Mouse (Mus musculus) liver, postnatal 0 days (tissue): ENCODE measurements at regions not wholly inside any gene's neighbourhood (a gene's known extent, or its start where the extent isn't known, plus 50 kb on each side); places are given as distances from the start of the nearest gene placed in this dataset.

Source experiments
- ATAC-seq: fragments of 200-750 bp; cut with Nextera tagmentation; 2 replicates; pipeline ENCODE4 v1.8.0; 2017; ENCODE audit warnings: mild to moderate bottlenecking, moderate library complexity
- DNase-seq: peaks from one replicate; pipeline ENCODE4 v3.0.0-alpha.2; 2016
- H3K27ac ChIP-seq: fragments of 300-500 bp; sonication (generic); 2 replicates; pipeline ENCODE4 v1.5.1; 2014; ENCODE audit warnings: antibody characterized with exemption, moderate library complexity, mild to moderate bottlenecking, low read depth
- H3K27me3 ChIP-seq: fragments of 300-500 bp; sonication (generic); 2 replicates; pipeline ENCODE4 v1.6.1; 2014; ENCODE audit warnings: low read length, control low read depth, mixed read lengths; ENCODE audit not compliant: insufficient read depth
- H3K36me3 ChIP-seq: fragments of 300-500 bp; sonication (generic); replicated peaks from 2 replicates; pipeline ENCODE4 v1.6.1; 2014; ENCODE audit warnings: mild to moderate bottlenecking, control low read depth, low read length, moderate library complexity, mixed read lengths; ENCODE audit not compliant: insufficient read depth
- H3K4me1 ChIP-seq: fragments of 300-500 bp; sonication (generic); 2 replicates; pipeline ENCODE4 v1.6.1; 2014; ENCODE audit warnings: antibody characterized with exemption, mild to moderate bottlenecking, control low read depth; ENCODE audit not compliant: insufficient read depth
- H3K4me2 ChIP-seq: fragments of 300-500 bp; sonication (generic); 2 replicates; pipeline ENCODE4 v1.6.1; 2014; ENCODE audit warnings: low read depth, mild to moderate bottlenecking, low read length, moderate library complexity, mixed read lengths
- H3K4me3 ChIP-seq: fragments of 300-500 bp; sonication (generic); 2 replicates; pipeline ENCODE4 v1.5.1; 2014; ENCODE audit warnings: low read depth, low read length
- H3K9ac ChIP-seq: fragments of 300-500 bp; sonication (generic); replicated peaks from 2 replicates; pipeline ENCODE4 v1.6.1; 2014; ENCODE audit warnings: mild to moderate bottlenecking, moderate library complexity
- H3K9me3 ChIP-seq: fragments of 300-500 bp; sonication (generic); 2 replicates; pipeline ENCODE4 v1.6.1; 2016; ENCODE audit warnings: mild to moderate bottlenecking, control low read depth, low read length, mixed read lengths
- CTCF ChIP-seq: sonication (generic); IDR thresholded peaks from 2 replicates; pipeline ENCODE4 v1.5.1; 2016; ENCODE audit warnings: antibody characterized with exemption, low read depth
- EP300 ChIP-seq: IDR thresholded peaks from 2 replicates; pipeline ENCODE4 v1.6.1; 2016; ENCODE audit warnings: antibody characterized with exemption, low read depth, mild to moderate bottlenecking
- WGBS: fragments of 180-500 bp; shearing (Covaris S2); extraction: QIAGEN DNeasy Blood & Tissue Kit; methylation state at CpG from one replicate; pipeline ENCODE4 v1.1.7; 2014; ENCODE audit not compliant: insufficient replicate concordance; 5-methylcytosine and 5-hydroxymethylcytosine counted together

- DNase-seq: no peak
- Histone ChIP-seq H3K9ac (no peak overlapping the region), H3K36me3 (no peaks in the 10 kb centered on the region), H3K4me1 (no peaks in the 10 kb centered on the region), H3K4me3 (no peak overlapping the region), H3K27ac (no peak overlapping the region), H3K4me2 (no peak overlapping the region), H3K9me3 (no peaks in the 10 kb centered on the region), H3K27me3 (no peaks in the 10 kb centered on the region)
- ATAC-seq: no peak
- TF ChIP-seq CTCF: no peak
- TF ChIP-seq EP300: no peak
- 68% methylated on average over 4 of the region's 4 CpGs for WGBS
These were observed 230.7 kb upstream of the P2ry1 start for GRCm38 (mm10) chr3:60771866-60772265.

- Histone ChIP-seq H3K4me1 (no peaks in the 10 kb centered on the region), H3K4me2 (no peak overlapping the region), H3K4me3 (no peak overlapping the region), H3K36me3 (no peaks in the 10 kb centered on the region), H3K9ac (no peak overlapping the region), H3K9me3 (no peaks in the 10 kb centered on the region), H3K27me3 (no peaks in the 10 kb centered on the region), H3K27ac (no peak overlapping the region)
- DNase-seq (no peak), ATAC-seq (no peak)
- TF ChIP-seq EP300 (no peak), CTCF (no peak)
- 73% methylated on average over 3 of the region's 3 CpGs for WGBS
These were observed 229.2 kb upstream of the P2ry1 start for GRCm38 (mm10) chr3:60773383-60773782.

- TF ChIP-seq CTCF (peak; percentile 43), EP300 (peak; percentile 99)
- no peaks in the 10 kb centered on the region for H3K27me3 ChIP-seq
- peak overlapping the region; percentile 94 for H3K27ac ChIP-seq
- H3K4me1 ChIP-seq: peaks cover 16% of the 10 kb centered on the region
- no peaks in the 10 kb centered on the region for H3K36me3 ChIP-seq
- 0 out of 2 replicates have a peak overlapping the region, but pooled peaks have one; percentile 2 for H3K9ac ChIP-seq
- no peak overlapping the region for H3K4me3 ChIP-seq
- DNase-seq (peak; percentile 82), ATAC-seq (peak; percentile 100)
- peak overlapping the region; percentile 47 for H3K4me2 ChIP-seq
- H3K9me3 ChIP-seq: no peaks in the 10 kb centered on the region
- WGBS: 26% methylated on average over 9 of the region's 9 CpGs
These were observed 217.3 kb upstream of the P2ry1 start for GRCm38 (mm10) chr3:60785137-60785875.

GRCm38 (mm10) chr3:60787989-60788388 is 214.6 kb upstream of the P2ry1 start:
- Histone ChIP-seq H3K4me3 (no peak overlapping the region), H3K36me3 (no peaks in the 10 kb centered on the region), H3K9ac (no peak overlapping the region), H3K4me1 (peaks cover 16% of the 10 kb centered on the region), H3K27me3 (no peaks in the 10 kb centered on the region), H3K27ac (no peak overlapping the region), H3K9me3 (no peaks in the 10 kb centered on the region), H3K4me2 (no peak overlapping the region)
- ATAC-seq (no peak), DNase-seq (no peak)
- TF ChIP-seq EP300 (no peak), CTCF (no peak)
- 56% methylated on average over 8 of the region's 8 CpGs for WGBS

GRCm38 (mm10) chr3:60789441-60789840 is 213.2 kb upstream of the P2ry1 start:
- Histone ChIP-seq H3K9me3 (no peaks in the 10 kb centered on the region), H3K27me3 (no peaks in the 10 kb centered on the region), H3K27ac (no peak overlapping the region), H3K4me2 (no peak overlapping the region), H3K9ac (no peak overlapping the region), H3K36me3 (no peaks in the 10 kb centered on the region), H3K4me1 (peaks cover 11% of the 10 kb centered on the region), H3K4me3 (no peak overlapping the region)
- ATAC-seq (no peak), DNase-seq (no peak)
- TF ChIP-seq EP300 (no peak), CTCF (no peak)
- WGBS: 78% methylated on average over 4 of the region's 4 CpGs

GRCm38 (mm10) chr3:60792166-60792565 is 210.4 kb upstream of the P2ry1 start:
- H3K4me1 ChIP-seq: no peaks in the 10 kb centered on the region
- H3K36me3 ChIP-seq: no peaks in the 10 kb centered on the region
- no peaks in the 10 kb centered on the region for H3K27me3 ChIP-seq
- H3K9ac ChIP-seq: no peak overlapping the region
- H3K9me3 ChIP-seq: no peaks in the 10 kb centered on the region
- DNase-seq: no peak
- WGBS: 68% methylated on average over 4 of the region's 4 CpGs
- no peak overlapping the region for H3K4me3 ChIP-seq
- TF ChIP-seq EP300: no peak
- no peak for TF ChIP-seq CTCF
- no peak overlapping the region for H3K4me2 ChIP-seq
- ATAC-seq: no peak
- H3K27ac ChIP-seq: no peak overlapping the region

- no peaks in the 10 kb centered on the region for H3K27me3 ChIP-seq
- TF ChIP-seq EP300 (no peak), CTCF (no peak)
- H3K4me2 ChIP-seq: no peak overlapping the region
- 47% methylated on average over 2 of the region's 2 CpGs for WGBS
- no peaks in the 10 kb centered on the region for H3K4me1 ChIP-seq
- no peak for DNase-seq
- no peak overlapping the region for H3K27ac ChIP-seq
- H3K9me3 ChIP-seq: no peaks in the 10 kb centered on the region
- H3K9ac ChIP-seq: no peak overlapping the region
- no peaks in the 10 kb centered on the region for H3K36me3 ChIP-seq
- H3K4me3 ChIP-seq: no peak overlapping the region
- ATAC-seq: no peak
These were observed 206.4 kb upstream of the P2ry1 start for GRCm38 (mm10) chr3:60796207-60796606.
